Mouse (Mus musculus) left cerebral cortex, postnatal 10 days (tissue): ENCODE results near the gene Snap91. TPM values are rescaled to one million over a fixed set of nuclear protein-coding genes. Genes with fewer than 3 reads are reported as not detected.

Experiments
- DNase-seq, 2 experiments: peaks; one replicate each; pipeline ENCODE4 v3.0.0; 2021 to 2022; ENCODE audit warnings: low spot score in 2 of 2, mixed read lengths in 1 of 2; ENCODE audit errors: extremely low spot score in 1 of 2
- intact Hi-C: fragments of 180-260 bp; cut with DNase I; formaldehyde crosslinking; loops from one replicate; pipeline ENCODE4 v1.15.1; 2025
- total RNA-seq, 2 experiments: library from RNA; stranded (reverse); gene quantifications; 2 replicates each; pipeline ENCODE4 v1.2.3; 2021

Snap91 gene
- total RNA-seq, 2 experiments from 2014 or later = 528 to 545 TPM

DNA sequence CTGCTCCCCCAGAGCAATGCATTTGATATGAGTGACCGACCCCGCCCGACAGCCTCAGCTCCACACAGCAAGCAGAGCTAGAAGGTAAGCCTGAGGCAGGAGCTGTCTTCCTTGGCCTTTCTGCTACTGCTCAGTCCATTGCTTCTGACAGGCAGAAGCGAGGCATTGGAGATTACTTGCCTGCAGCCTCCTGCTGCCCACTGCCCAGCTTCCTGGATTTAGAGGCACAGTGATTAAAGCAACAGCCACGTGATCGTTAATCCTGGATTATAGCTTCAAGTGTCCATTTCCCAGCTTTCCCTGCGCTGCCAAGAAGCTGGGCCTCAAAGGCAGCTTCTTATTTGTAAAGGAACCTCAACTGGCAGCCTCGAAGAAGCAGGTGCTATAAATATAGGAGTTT lies 51.4 kb downstream of the Snap91 start:
- no peak for DNase-seq
- intact Hi-C loops = no loop called here

DNA sequence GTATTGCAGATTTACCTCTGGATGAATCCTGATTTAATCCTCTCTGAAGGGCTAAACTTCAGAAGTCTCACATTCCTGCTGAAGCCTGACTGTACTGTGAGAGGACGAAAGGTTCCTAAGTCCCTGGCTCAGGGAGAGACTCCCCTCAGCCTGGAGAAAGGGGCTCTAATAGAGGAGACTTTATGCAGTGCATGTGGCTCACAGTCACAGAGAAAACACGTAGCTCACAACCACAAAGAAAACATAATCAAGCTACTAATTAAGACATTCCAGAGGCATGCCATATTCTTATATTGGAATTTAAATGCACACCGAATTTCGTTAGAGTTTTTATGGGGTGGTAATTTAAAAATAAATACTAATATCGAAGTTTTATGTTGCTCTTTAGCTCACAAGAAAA lies 61.1 kb downstream of the Snap91 start:
- intact Hi-C loops = no loop called here
- DNase-seq = no peak

DNA sequence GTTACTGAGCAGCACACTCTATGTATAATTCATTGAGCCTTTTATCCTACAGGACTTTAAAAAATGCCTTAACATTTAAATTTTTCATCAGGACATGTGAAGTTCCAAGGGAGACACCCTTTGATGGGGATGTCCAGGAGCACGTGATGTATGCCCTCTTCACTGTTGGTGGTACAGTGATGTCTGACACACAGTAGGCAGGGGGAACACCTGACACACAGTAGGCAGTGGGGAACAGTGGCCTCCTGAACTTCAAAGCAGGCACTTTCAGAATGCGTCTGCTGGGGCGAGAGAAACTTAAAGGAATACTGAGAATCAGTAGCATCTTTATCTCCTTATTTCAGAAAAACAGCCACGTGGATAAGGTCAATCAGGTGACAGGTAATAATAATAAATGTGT lies 62.8 kb downstream of the Snap91 start:
- intact Hi-C loops = no loop called here
- no peak for DNase-seq

DNA sequence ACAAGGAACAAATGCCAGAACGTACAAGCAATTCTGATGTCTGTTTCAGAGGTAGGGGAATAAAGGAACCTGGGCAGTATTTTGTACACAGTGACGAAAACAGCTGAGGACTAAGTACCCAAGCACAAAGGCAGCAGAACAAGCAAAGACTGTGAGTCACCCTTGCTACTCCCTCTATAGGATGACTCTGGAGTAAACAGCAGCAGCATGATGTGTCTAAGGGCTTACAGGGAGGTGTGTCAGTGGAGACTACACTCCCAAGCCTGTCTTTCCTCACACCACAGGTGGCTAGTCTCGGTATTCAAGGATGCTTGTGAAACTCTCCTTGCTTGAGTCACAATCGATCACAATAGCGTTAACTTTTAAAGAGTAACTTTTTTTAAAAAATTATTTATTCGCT lies 66.1 kb downstream of the Snap91 start:
- intact Hi-C loops = no loop called here
- no peak for DNase-seq

DNA sequence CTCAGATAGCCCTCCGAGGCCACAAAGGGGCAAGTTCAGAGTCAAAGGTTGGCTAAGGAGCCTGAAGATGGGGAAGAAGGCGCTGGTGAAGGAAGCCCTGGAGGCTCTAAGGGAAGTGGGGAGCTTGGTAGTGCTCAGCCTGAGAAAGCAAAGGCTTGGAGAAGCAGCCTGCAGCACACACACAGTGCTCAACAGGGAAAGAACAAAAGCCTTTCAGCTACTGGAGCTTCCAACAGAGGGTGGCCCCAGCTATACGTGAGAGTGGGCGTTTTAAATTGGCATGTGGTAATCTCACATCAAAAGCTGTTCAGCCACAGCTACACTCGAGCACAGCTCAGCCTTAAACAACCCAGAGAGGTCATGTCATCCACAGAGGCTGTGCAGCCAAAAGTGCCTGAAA lies 67.1 kb downstream of the Snap91 start:
- intact Hi-C loops = no loop called here
- DNase-seq = no peak

DNA sequence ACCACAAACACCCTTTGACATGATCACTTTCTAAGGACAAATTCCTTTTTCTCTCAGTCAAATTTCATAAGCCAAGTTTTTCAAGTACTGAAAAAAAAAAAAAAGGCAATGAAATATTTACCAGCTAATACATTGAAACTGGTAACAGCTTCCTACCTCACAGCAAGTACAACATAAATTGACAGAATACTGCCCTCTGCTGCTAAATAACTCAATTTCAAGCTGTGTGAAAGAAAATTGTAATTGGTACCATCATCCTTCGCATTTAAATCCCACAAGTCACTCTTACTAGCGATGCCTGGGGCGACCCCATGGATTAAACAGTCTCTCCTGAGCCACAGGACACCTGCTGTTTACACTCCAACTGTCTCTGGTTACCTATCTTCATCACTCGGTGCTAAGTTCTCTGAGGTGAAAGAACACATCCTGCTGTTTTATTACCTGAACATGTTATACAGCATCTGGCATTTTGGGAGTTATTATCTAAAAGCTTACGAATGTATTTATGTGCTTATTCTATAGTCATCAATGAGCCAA lies 69.7 kb downstream of the Snap91 start:
- no peak for DNase-seq
- intact Hi-C loops = no loop called here

DNA sequence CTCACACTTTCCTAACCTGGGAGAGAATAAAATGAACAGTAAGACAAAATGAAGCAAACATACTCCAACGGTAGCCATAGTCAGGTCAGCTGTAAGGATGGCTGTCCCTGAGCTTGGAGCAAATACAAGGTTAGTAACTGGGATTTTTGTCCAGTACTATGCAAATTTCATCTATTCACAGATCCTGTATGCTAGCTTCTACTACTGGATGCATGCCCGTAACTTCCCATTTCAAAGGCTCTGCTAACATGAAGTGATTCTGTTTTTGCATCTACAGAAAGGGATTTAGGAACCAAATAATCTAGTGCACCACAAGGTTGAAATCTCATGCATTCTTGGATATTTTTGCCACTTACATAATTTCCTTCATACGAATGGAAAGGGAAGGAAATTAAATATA lies 70.2 kb downstream of the Snap91 start:
- no peak for DNase-seq
- intact Hi-C loops = no loop called here

DNA sequence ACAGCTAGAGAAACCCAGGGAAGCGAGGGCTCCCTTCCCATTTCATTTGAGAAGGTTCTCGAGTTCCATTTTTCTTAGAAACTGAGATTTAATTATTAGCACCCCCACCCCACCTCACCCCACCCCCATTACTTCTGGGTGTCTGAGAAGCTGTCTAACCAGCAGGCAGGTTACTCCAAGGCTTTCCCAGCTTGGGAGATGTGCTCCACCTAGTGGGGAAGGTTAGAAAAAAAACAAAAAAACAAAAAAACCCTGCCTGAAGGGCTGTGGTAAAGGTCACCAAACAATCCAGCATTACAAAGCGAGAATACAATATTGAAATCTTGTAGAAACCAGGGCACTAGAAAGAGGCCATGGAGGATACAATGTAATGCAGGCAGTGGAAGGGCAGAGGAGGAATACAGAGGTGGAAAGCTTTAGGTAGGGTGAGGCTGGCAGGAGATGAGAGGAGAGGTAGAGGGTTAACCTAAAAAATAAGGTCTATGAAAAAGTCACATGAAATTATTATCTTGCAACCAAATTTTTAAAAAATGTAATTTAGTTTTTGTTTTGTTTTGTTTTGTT lies 79.8 kb downstream of the Snap91 start:
- intact Hi-C loops = no loop called here
- DNase-seq = no peak

DNA sequence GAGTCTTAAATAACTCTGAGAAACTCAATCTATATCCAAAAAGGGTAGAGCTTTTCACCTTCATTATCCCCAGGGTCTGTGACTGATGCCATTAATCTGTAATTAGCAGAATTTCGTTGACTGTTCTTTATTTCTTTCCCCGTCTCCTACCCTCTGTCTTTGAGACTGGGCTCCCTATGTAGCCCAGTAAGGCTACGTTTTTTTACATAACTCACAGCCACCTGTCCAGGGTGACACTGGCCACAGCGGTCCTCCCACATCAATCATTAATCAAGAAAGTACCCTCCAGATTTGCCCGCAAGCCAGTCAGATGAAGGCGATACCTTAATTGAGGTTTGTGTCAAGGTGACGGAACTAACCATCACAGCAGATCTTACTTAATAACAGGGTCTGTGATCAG lies 81.4 kb downstream of the Snap91 start:
- no peak for DNase-seq
- intact Hi-C loops = no loop called here

DNA sequence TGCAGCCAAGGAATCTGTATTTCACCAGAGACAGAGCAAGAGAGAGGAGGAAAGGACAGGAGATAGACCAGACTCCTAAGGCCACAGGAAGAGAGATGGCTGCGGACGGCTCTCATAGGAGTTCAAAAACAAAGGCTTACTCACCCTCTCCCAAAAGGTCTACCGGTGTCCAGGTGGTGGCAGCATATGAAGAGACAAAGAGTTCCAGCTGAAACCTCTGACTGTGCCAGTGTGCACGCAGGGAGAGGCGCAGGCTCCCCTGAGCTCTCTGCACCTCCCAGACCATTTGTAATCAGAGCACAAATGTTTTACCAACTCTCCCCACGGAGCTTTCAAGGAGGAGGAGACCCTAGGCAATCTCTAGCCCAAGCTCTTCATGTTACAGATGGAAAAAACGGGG lies 81.8 kb downstream of the Snap91 start:
- DNase-seq = no peak
- intact Hi-C loops = no loop called here

DNA sequence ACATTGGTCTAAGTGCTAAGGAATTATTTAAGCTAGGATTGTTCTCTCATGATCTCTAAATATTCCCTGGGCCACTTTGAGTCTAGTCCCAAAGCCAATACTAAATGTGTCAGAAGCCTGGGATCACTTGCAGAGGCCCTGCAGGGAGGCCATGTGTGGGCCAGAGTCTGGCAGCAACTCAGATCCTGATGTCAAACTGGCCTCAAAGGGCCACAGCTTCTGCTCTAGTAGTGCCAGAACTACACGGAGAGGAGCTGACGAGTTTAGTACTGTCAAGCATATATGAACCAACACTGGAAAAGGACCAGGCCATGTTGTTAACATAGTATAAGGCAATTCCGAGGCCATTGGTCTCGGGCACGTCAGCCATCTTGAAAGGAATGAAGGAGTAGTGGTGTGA lies 82.3 kb downstream of the Snap91 start:
- intact Hi-C loops = no loop called here
- DNase-seq = no peak

DNA sequence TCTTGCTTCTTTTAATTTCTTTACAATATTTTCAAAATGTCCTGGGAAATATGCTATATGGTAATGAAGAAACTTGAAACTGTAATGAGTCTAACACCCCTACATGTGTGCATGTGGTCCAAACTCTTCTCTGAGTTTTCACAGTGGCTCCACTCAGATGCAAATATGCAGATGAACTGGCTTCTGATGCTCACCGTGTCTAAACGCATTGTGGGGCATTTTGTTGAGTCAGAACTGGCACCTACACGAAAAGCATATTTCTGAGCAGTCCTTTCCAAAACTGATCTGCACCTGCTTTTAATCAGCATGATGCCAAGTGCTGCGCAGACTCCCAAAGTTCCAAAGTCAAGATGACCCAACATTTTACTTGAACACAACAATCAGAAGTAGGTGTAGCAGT lies 82.9 kb downstream of the Snap91 start:
- DNase-seq = no peak
- intact Hi-C loops = no loop called here

DNA sequence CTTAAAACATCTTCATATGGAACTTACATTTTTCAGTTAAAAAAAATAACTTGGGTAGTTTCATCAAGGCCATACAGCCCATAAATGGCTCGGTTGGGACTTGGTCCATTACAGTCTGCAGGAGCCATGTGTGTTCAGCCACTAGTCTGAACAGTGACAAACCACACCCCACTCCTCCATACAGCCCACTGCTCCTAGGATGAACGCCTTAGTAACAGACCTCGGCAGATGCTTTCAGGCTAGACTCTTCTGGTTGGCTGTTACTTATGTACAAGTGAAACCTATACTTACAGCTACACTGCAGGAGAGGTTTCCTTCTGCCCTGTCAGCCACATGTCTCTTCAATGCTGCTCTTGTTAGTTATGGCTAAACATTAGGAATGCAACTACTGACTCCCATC lies 85.2 kb downstream of the Snap91 start:
- intact Hi-C loops = no loop called here
- no peak for DNase-seq

DNA sequence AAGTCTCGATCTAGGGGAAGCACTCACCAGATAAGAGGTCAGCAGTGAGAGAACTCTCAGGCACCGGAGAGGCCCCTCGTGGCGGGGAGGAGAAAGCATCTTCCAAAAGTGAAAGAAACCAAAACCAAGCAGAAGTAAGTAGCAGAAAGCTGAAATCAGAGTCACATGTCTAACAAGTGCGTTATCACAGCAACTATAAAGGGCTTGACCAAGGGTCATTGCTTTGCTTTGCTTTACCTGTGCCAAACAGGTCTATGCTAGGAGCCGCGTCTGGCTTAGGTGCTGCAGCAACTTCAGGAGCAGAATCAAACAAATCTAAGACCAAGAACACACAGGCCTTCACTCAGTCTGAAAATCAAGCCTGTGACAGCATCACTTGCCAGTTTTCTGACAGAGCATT lies 88.5 kb downstream of the Snap91 start:
- intact Hi-C loops = no loop called here
- no peak for DNase-seq

DNA sequence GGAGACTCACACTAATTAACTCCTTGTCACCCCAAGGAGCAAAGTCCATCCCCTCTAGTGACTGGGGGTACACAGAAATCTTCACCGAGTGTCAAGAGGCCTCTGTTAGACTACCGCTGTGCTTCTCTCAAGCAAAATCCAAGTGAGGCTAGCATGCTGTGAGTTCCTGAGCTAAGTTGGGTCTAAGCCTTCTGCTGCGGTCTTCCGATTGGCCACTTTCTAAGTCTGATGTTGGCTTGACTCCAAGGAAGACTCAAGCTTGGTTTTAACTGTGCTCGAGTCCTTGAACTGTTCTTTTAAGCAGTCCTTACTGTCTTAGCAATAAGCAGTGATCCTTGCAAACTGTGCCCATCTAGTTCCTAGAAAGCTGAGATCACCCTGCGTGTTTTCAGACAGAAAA lies 91.3 kb downstream of the Snap91 start:
- intact Hi-C loops = no loop called here
- DNase-seq = no peak

DNA sequence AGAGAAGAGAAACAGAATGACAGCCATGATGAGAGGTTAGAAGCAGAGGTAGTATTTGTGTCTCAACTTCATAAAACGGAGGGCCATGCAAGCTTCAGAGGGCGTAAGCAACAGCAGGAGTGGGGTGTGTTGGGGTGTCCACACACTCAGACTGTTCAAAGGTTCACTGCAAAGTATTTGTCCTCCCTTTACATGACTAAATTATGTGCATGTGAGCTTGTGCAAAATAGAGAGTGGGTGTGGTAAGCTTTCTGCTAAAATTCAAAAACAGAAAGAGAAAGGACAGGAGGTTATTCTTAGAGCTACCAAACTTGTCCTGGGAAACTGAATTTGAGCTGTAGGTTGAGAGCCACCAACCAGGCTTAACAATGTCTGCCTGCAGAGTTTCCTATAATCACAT lies 97.6 kb downstream of the Snap91 start:
- DNase-seq = no peak
- intact Hi-C loops = no loop called here

DNA sequence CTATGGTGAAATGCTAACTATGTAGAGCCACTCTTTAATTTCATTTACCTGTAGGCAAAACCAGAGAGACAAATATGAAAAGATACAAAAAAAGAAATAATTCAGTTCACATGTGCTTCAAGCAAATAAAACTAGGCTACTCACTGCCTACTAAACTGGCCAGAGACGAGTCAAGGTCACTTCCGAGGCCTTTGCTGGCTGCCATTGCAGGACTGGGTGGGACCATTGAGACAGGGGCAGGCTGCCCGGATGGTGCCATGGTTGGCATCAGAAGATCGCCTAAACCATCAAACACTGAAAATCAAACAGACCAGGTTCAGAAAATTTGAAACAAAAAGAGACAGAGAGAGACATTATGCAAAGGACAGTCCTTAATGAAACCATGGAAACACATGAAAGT lies 99.0 kb downstream of the Snap91 start:
- DNase-seq = no peak
- intact Hi-C loops = no loop called here

DNA sequence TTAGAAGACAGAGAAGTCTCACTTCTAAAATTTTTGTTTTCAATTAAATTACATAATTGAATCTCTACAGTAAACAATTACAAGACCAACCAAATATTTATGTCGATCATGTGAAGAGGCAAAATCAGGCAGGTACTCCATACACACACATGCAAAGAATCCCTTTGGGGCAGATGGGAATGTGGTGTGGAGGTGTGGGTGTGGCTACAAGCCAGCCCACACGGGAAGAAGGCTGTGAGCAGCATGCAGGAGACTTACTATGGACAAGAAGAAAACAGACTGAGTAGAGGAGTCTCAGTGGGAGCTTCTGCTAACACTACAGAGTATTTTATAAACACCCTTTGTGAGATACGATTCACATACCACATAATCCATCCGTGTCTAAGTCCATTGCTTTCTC lies 102.2 kb downstream of the Snap91 start:
- DNase-seq = no peak
- intact Hi-C loops = loop anchor here (10.0 kb wide), 1 partner anchor 253 kb away; no protein-coding TSS in a partner anchor

DNA sequence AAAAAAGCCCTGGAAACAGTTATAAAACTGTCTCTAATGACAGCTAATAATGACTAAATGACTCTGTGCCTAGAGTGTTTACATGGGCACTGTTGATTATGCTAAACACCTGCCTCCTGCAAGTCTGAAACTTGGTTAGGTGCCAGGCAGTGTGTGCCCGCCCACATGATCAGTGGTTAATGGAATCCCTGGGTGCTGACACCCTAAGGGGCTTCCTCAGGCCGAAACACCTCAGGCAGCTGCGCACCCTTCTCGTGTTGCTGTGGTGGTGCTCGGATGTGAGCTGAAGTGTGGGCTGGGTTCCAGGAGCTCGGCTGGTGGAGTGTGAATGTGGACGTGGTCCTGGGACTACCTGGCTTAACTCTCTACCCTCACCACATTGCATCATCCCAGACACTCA lies 103.1 kb downstream of the Snap91 start:
- intact Hi-C loops = loop anchor here (10.0 kb wide), 1 partner anchor 253 kb away; no protein-coding TSS in a partner anchor
- DNase-seq = no peak

DNA sequence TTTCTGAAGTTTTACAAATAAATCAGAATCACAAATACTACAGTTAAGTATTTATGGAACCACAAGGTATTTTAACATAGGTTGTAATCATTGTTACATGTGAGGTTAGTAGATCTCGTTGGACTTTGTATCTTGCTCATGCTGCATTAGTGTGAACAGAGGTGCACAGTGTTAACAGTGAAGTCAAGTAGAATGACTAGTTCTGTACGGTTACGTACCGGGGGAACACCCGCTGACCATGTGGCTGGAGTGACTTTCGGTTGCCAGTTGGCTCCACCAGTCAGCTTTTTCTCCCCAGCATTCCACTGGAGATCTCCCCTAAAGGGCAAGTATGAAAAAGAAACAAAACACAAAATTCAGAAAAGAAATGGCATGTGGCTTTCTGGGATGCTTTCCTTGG lies 105.1 kb downstream of the Snap91 start:
- intact Hi-C loops = loop anchor here (10.0 kb wide), 1 partner anchor 251 kb away; no protein-coding TSS in a partner anchor
- no peak for DNase-seq

DNA sequence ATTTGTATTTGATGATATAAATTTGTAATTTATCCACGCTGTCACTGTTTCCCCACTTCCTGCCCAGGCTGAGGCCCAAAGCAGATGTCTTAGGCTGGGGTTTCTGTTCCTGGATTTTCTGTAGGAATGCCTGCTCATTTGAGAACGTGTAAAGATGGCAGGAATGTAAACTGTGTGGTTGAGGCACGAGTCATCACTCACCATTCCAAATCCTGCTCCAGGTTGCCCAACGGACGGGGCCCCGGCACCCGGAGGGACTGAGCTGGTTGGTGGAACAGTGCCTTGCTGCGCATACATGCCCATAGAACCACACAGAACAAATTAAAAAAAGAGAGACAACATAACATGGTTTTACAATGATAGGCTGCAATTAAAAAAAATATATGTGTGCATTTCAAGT lies 106.5 kb downstream of the Snap91 start:
- DNase-seq = no peak
- intact Hi-C loops = loop anchor here (10.0 kb wide), 1 partner anchor 249 kb away; no protein-coding TSS in a partner anchor
